Mouse (Mus musculus) neural tube, embryonic 15.5 days (tissue): ENCODE data around the gene Tmem221. TPM values are rescaled to one million over a fixed set of nuclear protein-coding genes. Genes with fewer than 3 reads are reported as not detected.

ENCODE experiments used
- polyA plus RNA-seq: library from polyadenylated mRNA; unstranded; fragments of >200 nt; fragmentation: Nextera tagmentation; extraction: Ambion mirVana; gene quantifications from 2 replicates; pipeline ENCODE4 v1.2.1, GENCODE M21; 2015

Tmem221 gene
- polyA plus RNA-seq, 1 experiment from 2014 or later = 0.15 TPM

Other genes starting within 250 kb of the Tmem221 start
- 121 and 122 TPM in 2 replicates for gene Use1, start 192.0 kb downstream of the Tmem221 start, polyA plus RNA-seq
- 5.6 and 9.2 TPM in 2 replicates for gene Ocel1, start 187.6 kb downstream of the Tmem221 start, polyA plus RNA-seq
- 28.6 and 34.9 TPM in 2 replicates for gene Nr2f6, start 176.9 kb downstream of the Tmem221 start, polyA plus RNA-seq
- 7.0 and 9.8 TPM in 2 replicates for gene Ushbp1, start 163.1 kb downstream of the Tmem221 start, polyA plus RNA-seq
- 96.0 and 96.1 TPM in 2 replicates for gene Babam1, start 162.0 kb downstream of the Tmem221 start, polyA plus RNA-seq
- 7.0 and 16.4 TPM in 2 replicates for gene Ankle1, start 152.9 kb downstream of the Tmem221 start, polyA plus RNA-seq
- 160 and 192 TPM in 2 replicates for gene Abhd8, start 95.2 kb downstream of the Tmem221 start, polyA plus RNA-seq
- 181 and 182 TPM in 2 replicates for gene Mrpl34, start 93.9 kb downstream of the Tmem221 start, polyA plus RNA-seq
- 223 and 252 TPM in 2 replicates for gene Dda1, start 89.7 kb downstream of the Tmem221 start, polyA plus RNA-seq
- 5.7 and 6.8 TPM in 2 replicates for gene Ano8, start 72.9 kb downstream of the Tmem221 start, polyA plus RNA-seq
- 15.4 and 17.1 TPM in 2 replicates for gene Gtpbp3, start 70.8 kb downstream of the Tmem221 start, polyA plus RNA-seq
- gene Plvap, start 47.1 kb downstream of the Tmem221 start, polyA plus RNA-seq = 9.5 and 21.1 TPM in 2 replicates
- gene Ccdc194, start 33.2 kb downstream of the Tmem221 start, polyA plus RNA-seq = 0.13 TPM in 2 replicates
- 16.1 and 35.7 TPM in 2 replicates for gene Bst2, start 21.4 kb downstream of the Tmem221 start, polyA plus RNA-seq
- 71.3 and 72.0 TPM in 2 replicates for gene Mvb12a, start 15.9 kb downstream of the Tmem221 start, polyA plus RNA-seq
- gene Nxnl1, start 7.7 kb upstream of the Tmem221 start, polyA plus RNA-seq = 0.15 TPM in 1 of 2 replicates, not detected in the other
- gene Slc27a1, start 10.0 kb upstream of the Tmem221 start, polyA plus RNA-seq = 83.0 and 85.9 TPM in 2 replicates
- gene Pgls, start 33.3 kb upstream of the Tmem221 start, polyA plus RNA-seq = 223 and 232 TPM in 2 replicates
- gene Fam129c, start 38.8 kb upstream of the Tmem221 start, polyA plus RNA-seq = 8.4 and 10.2 TPM in 2 replicates
- gene Colgalt1, start 52.1 kb upstream of the Tmem221 start, polyA plus RNA-seq = 73.4 and 76.9 TPM in 2 replicates
- gene Unc13a, start 112.9 kb upstream of the Tmem221 start, polyA plus RNA-seq = 18.1 and 22.2 TPM in 2 replicates
- gene Jak3, start 117.4 kb upstream of the Tmem221 start, polyA plus RNA-seq = 7.4 and 11.5 TPM in 2 replicates
- gene Insl3, start 130.3 kb upstream of the Tmem221 start, polyA plus RNA-seq = 1.4 and 2.8 TPM in 2 replicates
- gene B3gnt3, start 142.9 kb upstream of the Tmem221 start, polyA plus RNA-seq = 0.56 and 1.3 TPM in 2 replicates
- gene Fcho1, start 166.8 kb upstream of the Tmem221 start, polyA plus RNA-seq = 81.2 and 85.0 TPM in 2 replicates